Mouse (Mus musculus) intestine, embryonic 15.5 days (tissue): ENCODE measurements around the gene Stmnd1. TPM values are rescaled to one million over a fixed set of nuclear protein-coding genes. Genes with fewer than 3 reads are reported as not detected.

Source experiments
- ATAC-seq: fragments of 200-750 bp; cut with Nextera tagmentation; 2 replicates; pipeline ENCODE4 v1.8.0; 2017; ENCODE audit warnings: moderate TSS enrichment, moderate library complexity
- H3K27ac ChIP-seq: fragments of 300-500 bp; sonication (generic); 2 replicates; pipeline ENCODE4 v1.5.1; 2015; ENCODE audit warnings: mild to moderate bottlenecking, inconsistent platforms
- H3K27me3 ChIP-seq: fragments of 300-500 bp; sonication (generic); replicated peaks from 2 replicates; pipeline ENCODE4 v1.6.1; 2015; ENCODE audit warnings: inconsistent platforms
- H3K36me3 ChIP-seq: fragments of 300-500 bp; sonication (generic); 2 replicates; pipeline ENCODE4 v1.6.1; 2015; ENCODE audit warnings: inconsistent platforms
- H3K4me1 ChIP-seq: fragments of 300-500 bp; sonication (generic); replicated peaks from 2 replicates; pipeline ENCODE4 v1.6.1; 2015; ENCODE audit warnings: inconsistent platforms
- H3K4me2 ChIP-seq: fragments of 300-500 bp; sonication (generic); replicated peaks from 2 replicates; pipeline ENCODE4 v1.6.1; 2015; ENCODE audit warnings: mild to moderate bottlenecking, inconsistent platforms
- H3K4me3 ChIP-seq: fragments of 300-500 bp; sonication (generic); replicated peaks from 2 replicates; pipeline ENCODE4 v1.5.1; 2015; ENCODE audit warnings: inconsistent platforms
- H3K9ac ChIP-seq: fragments of 300-500 bp; sonication (generic); 2 replicates; pipeline ENCODE4 v1.6.1; 2015; ENCODE audit warnings: inconsistent platforms
- H3K9me3 ChIP-seq: fragments of 300-500 bp; sonication (generic); 2 replicates; pipeline ENCODE4 v1.6.1; 2016; ENCODE audit warnings: inconsistent platforms
- WGBS: fragments of 180-500 bp; shearing (Covaris S2); methylation state at CpG from one replicate; pipeline ENCODE4 v1.1.7; 2015; 5-methylcytosine and 5-hydroxymethylcytosine counted together
- polyA plus RNA-seq: library from polyadenylated mRNA; unstranded; fragments of >200 nt; fragmentation: Nextera tagmentation; extraction: Ambion mirVana; gene quantifications from 2 replicates; pipeline ENCODE4 v1.2.1, GENCODE M21; 2015

Stmnd1 gene
- polyA plus RNA-seq, 1 experiment from 2014 or later: not detected

- WGBS: 63% methylated on average over 4 of the region's 4 CpGs
- Histone ChIP-seq H3K4me3 (no peak overlapping the region), H3K4me1 (0 out of 2 replicates have a peak, but pooled peaks cover 3% of the 10 kb centered on the region), H3K4me2 (no peak overlapping the region), H3K36me3 (no peaks in the 10 kb centered on the region), H3K27ac (no peak overlapping the region), H3K27me3 (no peaks in the 10 kb centered on the region), H3K9ac (no peak overlapping the region), H3K9me3 (no peaks in the 10 kb centered on the region)
- no peak for ATAC-seq
Measured at GRCm38 (mm10) chr13:46259526-46259925, 14.0 kb upstream of the Stmnd1 start.

GRCm38 (mm10) chr13:46261244-46261643 is 12.3 kb upstream of the Stmnd1 start:
- Histone ChIP-seq H3K4me3 (no peak overlapping the region), H3K36me3 (no peaks in the 10 kb centered on the region), H3K27me3 (no peaks in the 10 kb centered on the region), H3K4me1 (no peaks in the 10 kb centered on the region), H3K27ac (no peak overlapping the region), H3K4me2 (no peak overlapping the region), H3K9me3 (no peaks in the 10 kb centered on the region), H3K9ac (no peak overlapping the region)
- 73% methylated on average over 3 of the region's 3 CpGs for WGBS
- no peak for ATAC-seq

- Histone ChIP-seq H3K9me3 (no peaks in the 10 kb centered on the region), H3K4me3 (no peak overlapping the region), H3K27ac (0 out of 2 replicates have a peak overlapping the region, but pooled peaks have one; percentile 51), H3K9ac (no peak overlapping the region), H3K4me1 (peaks cover 9% of the 10 kb centered on the region), H3K36me3 (no peaks in the 10 kb centered on the region), H3K4me2 (no peak overlapping the region), H3K27me3 (no peaks in the 10 kb centered on the region)
- ATAC-seq: peak; percentile 88
Measured at GRCm38 (mm10) chr13:46267783-46268182, 5.7 kb upstream of the Stmnd1 start.

- ATAC-seq: peak; percentile 80
- H3K4me2 ChIP-seq: no peak overlapping the region
- no peak overlapping the region for H3K9ac ChIP-seq
- peak overlapping the region; percentile 51; the same call in 1 of the 2 replicates for H3K27ac ChIP-seq
- peaks cover 14% of the 10 kb centered on the region for H3K4me1 ChIP-seq
- H3K27me3 ChIP-seq: no peaks in the 10 kb centered on the region
- no peaks in the 10 kb centered on the region for H3K9me3 ChIP-seq
- no peaks in the 10 kb centered on the region for H3K36me3 ChIP-seq
- 19% methylated on average over 3 of the region's 3 CpGs for WGBS
- H3K4me3 ChIP-seq: no peak overlapping the region
Measured at GRCm38 (mm10) chr13:46268341-46268740, 5.2 kb upstream of the Stmnd1 start.

- H3K36me3 ChIP-seq: no peaks in the 10 kb centered on the region
- H3K9ac ChIP-seq: no peak overlapping the region
- 35% methylated on average over 7 of the region's 7 CpGs for WGBS
- H3K27ac ChIP-seq: 0 out of 2 replicates have a peak overlapping the region, but pooled peaks have one; percentile 0
- no peak overlapping the region for H3K4me2 ChIP-seq
- H3K4me3 ChIP-seq: no peak overlapping the region
- no peaks in the 10 kb centered on the region for H3K27me3 ChIP-seq
- H3K9me3 ChIP-seq: no peaks in the 10 kb centered on the region
- H3K4me1 ChIP-seq: peaks cover 18% of the 10 kb centered on the region
- peak; percentile 32; the same call in 1 of the 2 replicates for ATAC-seq
Measured at GRCm38 (mm10) chr13:46268815-46269445, 4.6 kb upstream of the Stmnd1 start.

GRCm38 (mm10) chr13:46272811-46273452 is 589 bp upstream of the Stmnd1 start:
- 8% methylated on average over 17 of the region's 17 CpGs for WGBS
- Histone ChIP-seq H3K4me1 (peaks cover 20% of the 10 kb centered on the region), H3K27me3 (no peaks in the 10 kb centered on the region), H3K9me3 (no peaks in the 10 kb centered on the region), H3K36me3 (no peaks in the 10 kb centered on the region), H3K4me3 (peak overlapping the region; percentile 7; the same call in 1 of the 2 replicates), H3K27ac (0 out of 2 replicates have a peak overlapping the region, but pooled peaks have one; percentile 27), H3K4me2 (peak overlapping the region; percentile 52), H3K9ac (no peak overlapping the region; the same call in 1 of the 2 replicates)
- ATAC-seq: no peak

- no peaks in the 10 kb centered on the region for H3K27me3 ChIP-seq
- peaks cover 13% of the 10 kb centered on the region for H3K4me1 ChIP-seq
- no peaks in the 10 kb centered on the region for H3K36me3 ChIP-seq
- no peak overlapping the region for H3K9ac ChIP-seq
- H3K4me3 ChIP-seq: no peak overlapping the region
- no peak for ATAC-seq
- no peak overlapping the region for H3K27ac ChIP-seq
- no peaks in the 10 kb centered on the region for H3K9me3 ChIP-seq
- H3K4me2 ChIP-seq: no peak overlapping the region
- WGBS: 91% methylated on average over 4 of the region's 4 CpGs
Measured at GRCm38 (mm10) chr13:46275701-46276100, 2.2 kb downstream of the Stmnd1 start.

- Histone ChIP-seq H3K9me3 (no peaks in the 10 kb centered on the region), H3K27me3 (no peaks in the 10 kb centered on the region), H3K4me2 (no peak overlapping the region), H3K9ac (no peak overlapping the region), H3K4me3 (no peak overlapping the region), H3K27ac (no peak overlapping the region), H3K36me3 (no peaks in the 10 kb centered on the region), H3K4me1 (no peaks in the 10 kb centered on the region)
- no peak for ATAC-seq
- 78% methylated on average over 2 of the region's 2 CpGs for WGBS
Measured at GRCm38 (mm10) chr13:46282543-46282942, 9.0 kb downstream of the Stmnd1 start.

- no peaks in the 10 kb centered on the region for H3K36me3 ChIP-seq
- no peaks in the 10 kb centered on the region for H3K4me1 ChIP-seq
- 57% methylated on average over 8 of the region's 8 CpGs for WGBS
Measured at GRCm38 (mm10) chr13:46287801-46288200, 14.3 kb downstream of the Stmnd1 start.

GRCm38 (mm10) chr13:46288372-46288771 is 14.9 kb downstream of the Stmnd1 start:
- Histone ChIP-seq H3K9me3 (no peaks in the 10 kb centered on the region), H3K9ac (no peak overlapping the region), H3K4me2 (no peak overlapping the region), H3K4me1 (no peaks in the 10 kb centered on the region), H3K27ac (no peak overlapping the region), H3K4me3 (no peak overlapping the region), H3K27me3 (no peaks in the 10 kb centered on the region), H3K36me3 (no peaks in the 10 kb centered on the region)
- ATAC-seq: no peak
- 85% methylated on average over 5 of the region's 5 CpGs for WGBS

More at GRCm38 (mm10) chr13:46287801-46288200, 14.3 kb downstream of the Stmnd1 start:
- ATAC-seq: 0 out of 2 replicates have a peak, but pooled peaks have one; percentile 8
- H3K27ac ChIP-seq: no peak overlapping the region
- H3K4me2 ChIP-seq: no peak overlapping the region
- no peaks in the 10 kb centered on the region for H3K9me3 ChIP-seq
- H3K4me3 ChIP-seq: no peak overlapping the region
- no peaks in the 10 kb centered on the region for H3K27me3 ChIP-seq
- H3K9ac ChIP-seq: no peak overlapping the region

- no peaks in the 10 kb centered on the region for H3K9me3 ChIP-seq
- H3K36me3 ChIP-seq: no peaks in the 10 kb centered on the region
- H3K4me3 ChIP-seq: no peak overlapping the region
- no peak overlapping the region for H3K4me2 ChIP-seq
- H3K27ac ChIP-seq: no peak overlapping the region
- no peaks in the 10 kb centered on the region for H3K4me1 ChIP-seq
- ATAC-seq: no peak
- H3K27me3 ChIP-seq: no peaks in the 10 kb centered on the region
- 79% methylated on average over 1 of the region's 1 CpGs for WGBS
- H3K9ac ChIP-seq: no peak overlapping the region
Measured at GRCm38 (mm10) chr13:46290537-46290936, 17.0 kb downstream of the Stmnd1 start.

GRCm38 (mm10) chr13:46294365-46294764 is 20.8 kb downstream of the Stmnd1 start:
- Histone ChIP-seq H3K4me3 (no peak overlapping the region), H3K9me3 (no peaks in the 10 kb centered on the region), H3K4me1 (no peaks in the 10 kb centered on the region), H3K27me3 (no peaks in the 10 kb centered on the region), H3K36me3 (no peaks in the 10 kb centered on the region), H3K4me2 (no peak overlapping the region), H3K27ac (no peak overlapping the region), H3K9ac (no peak overlapping the region)
- ATAC-seq: peak; percentile 23; the same call in 1 of the 2 replicates

- no peak overlapping the region for H3K27ac ChIP-seq
- no peaks in the 10 kb centered on the region for H3K4me1 ChIP-seq
- H3K9ac ChIP-seq: no peak overlapping the region
- H3K4me3 ChIP-seq: no peak overlapping the region
- no peaks in the 10 kb centered on the region for H3K27me3 ChIP-seq
- no peak overlapping the region for H3K4me2 ChIP-seq
- no peaks in the 10 kb centered on the region for H3K36me3 ChIP-seq
- no peak for ATAC-seq
- 91% methylated on average over 4 of the region's 4 CpGs for WGBS
- no peaks in the 10 kb centered on the region for H3K9me3 ChIP-seq
Measured at GRCm38 (mm10) chr13:46297701-46298100, 24.2 kb downstream of the Stmnd1 start.
